Mouse (Mus musculus) MEL (cell line): ENCODE measurements at regions not wholly inside any gene's neighbourhood (a gene's known extent, or its start where the extent isn't known, plus 50 kb on each side); places are given as distances from the start of the nearest gene placed in this dataset.

ENCODE experiments used
- DNase-seq: peaks from one replicate; pipeline ENCODE4 v3.0.0; 2011; ENCODE audit warnings: low read depth, low spot score
- H3K27ac ChIP-seq: 2 replicates; pipeline ENCODE4 v1.5.1; 2012; ENCODE audit warnings: low read depth, mild to moderate bottlenecking, control low read depth, low read length, moderate library complexity; ENCODE audit not compliant: control insufficient read depth
- H3K27me3 ChIP-seq, 2 experiments: fragments of 150-350 bp in 1 of 2; sonication (generic) in 1 of 2; 2 replicates each; pipeline ENCODE4 v1.6.1; 2012; ENCODE audit warnings: low read length in 2 of 2, mild to moderate bottlenecking in 2 of 2, improper control_type of control experiment in 1 of 2, moderate library complexity in 1 of 2; ENCODE audit not compliant: insufficient read depth in 2 of 2, control insufficient read depth in 1 of 2
- H3K36me3 ChIP-seq, 2 experiments: 2 replicates each; pipeline ENCODE4 v1.6.1; 2012 to 2014; ENCODE audit warnings: low read length in 2 of 2, improper control_type of control experiment in 1 of 2, inconsistent platforms in 1 of 2, mild to moderate bottlenecking in 1 of 2; ENCODE audit not compliant: insufficient read depth in 2 of 2, control insufficient read depth in 1 of 2
- H3K4me1 ChIP-seq, 2 experiments: fragments of 150-350 bp in 1 of 2; sonication (generic) in 1 of 2; 2 replicates each; pipeline ENCODE4 v1.6.1; 2012; ENCODE audit warnings: low read length in 2 of 2, improper control_type of control experiment in 1 of 2, mild to moderate bottlenecking in 1 of 2; ENCODE audit not compliant: insufficient read depth in 2 of 2, control insufficient read depth in 1 of 2
- H3K4me3 ChIP-seq, 2 experiments: fragments of 150-350 bp in 1 of 2; sonication (generic) in 1 of 2; 2 replicates each; pipeline ENCODE4 v1.5.1; 2012; ENCODE audit warnings: low read depth in 2 of 2, low read length in 2 of 2, mild to moderate bottlenecking in 2 of 2, moderate library complexity in 2 of 2, control low read depth in 1 of 2, improper control_type of control experiment in 1 of 2; ENCODE audit not compliant: control insufficient read depth in 1 of 2, insufficient read depth in 1 of 2
- H3K79me2 ChIP-seq: 2 replicates; pipeline ENCODE4 v1.6.1; 2012; ENCODE audit warnings: mild to moderate bottlenecking, low read length, moderate library complexity; ENCODE audit not compliant: control insufficient read depth, poor library complexity, insufficient read depth
- H3K9ac ChIP-seq: 2 replicates; pipeline ENCODE4 v1.6.1; 2012; ENCODE audit warnings: low read depth, mild to moderate bottlenecking, control low read depth, low read length, moderate library complexity; ENCODE audit not compliant: control insufficient read depth, poor library complexity, severe bottlenecking
- H3K9me3 ChIP-seq: fragments of 150-350 bp; sonication (generic); replicated peaks from 2 replicates; pipeline ENCODE4 v1.6.1; 2012; ENCODE audit warnings: mild to moderate bottlenecking, low read length, improper control_type of control experiment, moderate library complexity; ENCODE audit not compliant: insufficient read depth
- BHLHE40 ChIP-seq: IDR thresholded peaks from 2 replicates; pipeline ENCODE4 v1.6.1; 2012; ENCODE audit warnings: low read depth, mild to moderate bottlenecking, inconsistent platforms, low read length, improper control_type of control experiment, borderline replicate concordance
- CHD1 ChIP-seq: IDR thresholded peaks from 2 replicates; pipeline ENCODE4 v1.6.1; 2012; ENCODE audit warnings: low read depth, mild to moderate bottlenecking, inconsistent platforms, low read length, improper control_type of control experiment
- CHD2 ChIP-seq: IDR thresholded peaks from 2 replicates; pipeline ENCODE4 v1.6.1; 2011; ENCODE audit warnings: low read length, improper control_type of control experiment
- CTCF ChIP-seq, 3 experiments: IDR thresholded peaks in 2 of 3; conservative IDR thresholded peaks in 1 of 3; 2 replicates each; pipeline ENCODE4 v1.5.1; 2011 to 2012; ENCODE audit warnings: low read length in 3 of 3, low read depth in 2 of 3, mild to moderate bottlenecking in 2 of 3, improper control_type of control experiment in 1 of 3, inconsistent platforms in 1 of 3, mixed read lengths in 1 of 3, moderate library complexity in 1 of 3; ENCODE audit not compliant: control insufficient read depth in 1 of 3, insufficient read depth in 1 of 3, poor library complexity in 1 of 3, severe bottlenecking in 1 of 3
- E2F4 ChIP-seq: IDR thresholded peaks from 2 replicates; pipeline ENCODE4 v1.6.1; 2011; ENCODE audit warnings: low read depth, low read length, improper control_type of control experiment, borderline replicate concordance
- ELF1 ChIP-seq: IDR thresholded peaks from 2 replicates; pipeline ENCODE4 v1.6.1; 2014; ENCODE audit warnings: low read depth, mild to moderate bottlenecking, inconsistent platforms, low read length, improper control_type of control experiment, moderate library complexity
- ETS1 ChIP-seq: IDR thresholded peaks from 2 replicates; pipeline ENCODE4 v1.6.1; 2012; ENCODE audit warnings: low read depth, mild to moderate bottlenecking, inconsistent platforms, low read length, improper control_type of control experiment, moderate library complexity
- GABPA ChIP-seq: IDR thresholded peaks from 2 replicates; pipeline ENCODE4 v1.6.1; 2012; ENCODE audit warnings: low read depth, mild to moderate bottlenecking, inconsistent platforms, low read length, improper control_type of control experiment, moderate library complexity
- GATA1 ChIP-seq: IDR thresholded peaks from 2 replicates; pipeline ENCODE4 v1.6.1; 2011; ENCODE audit warnings: low read depth, low read length, improper control_type of control experiment
- HCFC1 ChIP-seq: IDR thresholded peaks from 2 replicates; pipeline ENCODE4 v1.6.1; 2012; ENCODE audit warnings: low read depth, mild to moderate bottlenecking, inconsistent platforms, low read length, improper control_type of control experiment, moderate library complexity
- JUND ChIP-seq: IDR thresholded peaks from 2 replicates; pipeline ENCODE4 v1.6.1; 2011; ENCODE audit warnings: low read depth, mild to moderate bottlenecking, improper control_type of control experiment, low read length
- MAX ChIP-seq: IDR thresholded peaks from 2 replicates; pipeline ENCODE4 v1.6.1; 2011; ENCODE audit warnings: low read length, improper control_type of control experiment
- MAZ ChIP-seq: IDR thresholded peaks from 2 replicates; pipeline ENCODE4 v1.6.1; 2012; ENCODE audit warnings: low read depth, mild to moderate bottlenecking, inconsistent platforms, low read length, improper control_type of control experiment
- MEF2A ChIP-seq: IDR thresholded peaks from 2 replicates; pipeline ENCODE4 v1.6.1; 2014; ENCODE audit warnings: low read depth, mild to moderate bottlenecking, inconsistent platforms, low read length, improper control_type of control experiment; ENCODE audit not compliant: poor library complexity, insufficient replicate concordance, severe bottlenecking; ENCODE audit errors: extremely low read depth
- MYB ChIP-seq: IDR thresholded peaks from 2 replicates; pipeline ENCODE4 v1.6.1; 2011; ENCODE audit warnings: mild to moderate bottlenecking, low read depth, low read length, improper control_type of control experiment
- POLR2A ChIP-seq, 2 experiments: IDR thresholded peaks; 2 replicates each; pipeline ENCODE4 v1.6.1; 2011 to 2012; ENCODE audit warnings: low read length in 2 of 2, mild to moderate bottlenecking in 2 of 2, control low read depth in 1 of 2, improper control_type of control experiment in 1 of 2, low read depth in 1 of 2, moderate library complexity in 1 of 2; ENCODE audit not compliant: control insufficient read depth in 1 of 2, insufficient read depth in 1 of 2, poor library complexity in 1 of 2
- POLR2AphosphoS2 ChIP-seq: IDR thresholded peaks from 2 replicates; pipeline ENCODE4 v1.6.1; 2011; ENCODE audit warnings: low read length, improper control_type of control experiment
- RAD21 ChIP-seq: IDR thresholded peaks from 2 replicates; pipeline ENCODE4 v1.6.1; 2011; ENCODE audit warnings: mild to moderate bottlenecking, low read depth, low read length, improper control_type of control experiment
- SMC3 ChIP-seq: IDR thresholded peaks from 2 replicates; pipeline ENCODE4 v1.6.1; 2011; ENCODE audit warnings: low read depth, low read length, improper control_type of control experiment
- ZKSCAN1 ChIP-seq: IDR thresholded peaks from 2 replicates; pipeline ENCODE4 v1.6.1; 2012; ENCODE audit warnings: low read depth, mild to moderate bottlenecking, inconsistent platforms, low read length, improper control_type of control experiment, moderate library complexity

DNA sequence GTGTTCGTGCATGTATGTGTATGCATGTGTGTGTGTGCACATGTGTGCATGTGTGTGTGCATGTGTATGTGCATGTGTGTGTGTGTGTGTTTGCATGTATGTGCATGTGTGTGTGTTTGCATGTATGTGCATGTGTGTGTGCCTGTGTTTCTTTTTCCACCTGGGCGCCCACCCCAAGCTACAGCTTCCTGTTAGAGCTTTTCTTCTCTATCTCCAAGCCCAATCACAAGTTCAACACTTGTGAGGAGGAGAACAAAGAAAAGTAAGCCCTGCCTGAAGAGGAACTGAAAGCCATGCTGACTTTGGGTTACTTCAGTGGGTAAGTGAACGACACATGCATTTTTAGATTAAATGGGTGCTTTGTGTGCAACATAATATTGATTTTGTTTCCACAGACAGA is 177.4 kb downstream of the Cd83 start:
- TF ChIP-seq MYB (no peak), MAZ (no peak), RAD21 (no peak)
- H3K9me3 ChIP-seq, result no peaks in the 10 kb centered on the region
- H3K79me2 ChIP-seq, result no peaks in the 10 kb centered on the region
- H3K9ac ChIP-seq, result no peak overlapping the region
- no peaks in the 10 kb centered on the region for H3K36me3 ChIP-seq
- no peak overlapping the region for H3K4me3 ChIP-seq
- no peaks in the 10 kb centered on the region for H3K4me1 ChIP-seq
- H3K27ac ChIP-seq, result no peak overlapping the region
- no peak for DNase-seq
- no peaks in the 10 kb centered on the region for H3K27me3 ChIP-seq

DNA sequence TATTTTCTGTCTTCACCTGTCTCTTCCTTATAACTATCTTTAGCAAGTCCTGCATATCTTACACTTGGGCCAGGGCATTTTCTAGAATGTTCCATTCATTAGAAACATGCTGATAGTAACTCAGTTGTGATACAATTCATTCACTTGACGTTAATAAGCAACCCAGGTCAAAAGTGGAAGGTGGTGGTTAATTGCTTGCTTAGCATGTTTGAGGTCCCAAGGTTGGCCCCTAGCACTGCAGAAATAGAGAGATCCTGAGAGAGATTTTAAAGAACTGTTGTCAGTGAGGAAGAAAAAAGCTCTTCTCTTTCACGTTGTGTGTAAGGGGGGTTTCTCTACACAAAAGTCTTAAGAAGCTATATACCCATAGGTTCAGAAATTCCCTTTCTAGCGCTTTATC is 178.7 kb downstream of the Cd83 start:
- Histone ChIP-seq H3K9me3 (no peaks in the 10 kb centered on the region), H3K4me1 (no peaks in the 10 kb centered on the region)
- TF ChIP-seq POLR2A (IDR thresholded peaks at IDR 0.05; ENCODE audit: control insufficient read depth in 1 of 2, insufficient read depth in 1 of 2, low read depth in 1 of 2, low read length in 2 of 2, poor library complexity in 1 of 2), result no peak
- no peak for TF ChIP-seq CHD2
- no peak for TF ChIP-seq HCFC1
- no peak for TF ChIP-seq GABPA
- TF ChIP-seq GATA1, result no peak
- no peak for TF ChIP-seq ETS1
- TF ChIP-seq BHLHE40, result no peak
- TF ChIP-seq JUND, result no peak
- no peak for TF ChIP-seq E2F4
- TF ChIP-seq MEF2A, result no peak
- no peak for TF ChIP-seq ELF1
- no peak for TF ChIP-seq SMC3
- TF ChIP-seq POLR2AphosphoS2, result no peak
- TF ChIP-seq ZKSCAN1, result no peak
- TF ChIP-seq CTCF (IDR thresholded peaks at IDR 0.05 in 2 of 3, conservative IDR thresholded peaks at IDR 0.05 in 1 of 3; ENCODE audit: control insufficient read depth in 1 of 3, insufficient read depth in 1 of 3, low read depth in 2 of 3, low read length in 3 of 3, poor library complexity in 1 of 3, severe bottlenecking in 1 of 3), result no peak
- TF ChIP-seq MAX, result no peak
- TF ChIP-seq CHD1, result no peak

More for the DNA sequence above, 178.7 kb downstream of the Cd83 start:
- H3K79me2 ChIP-seq, result no peaks in the 10 kb centered on the region
- H3K36me3 ChIP-seq, result no peaks in the 10 kb centered on the region
- H3K27ac ChIP-seq, result no peak overlapping the region
- no peak for DNase-seq
- H3K27me3 ChIP-seq, result no peaks in the 10 kb centered on the region
- H3K9ac ChIP-seq, result no peak overlapping the region
- H3K4me3 ChIP-seq, result no peak overlapping the region
